ENCODE assay signal across 33 mouse cellular contexts in genomic region chr9:22153810-22154209, GRCm38 (mm10). TPM values are rescaled to one million over a fixed set of nuclear protein-coding genes. Genes with fewer than 3 reads are reported as not detected.
DNase-seq lines count a peak whose midpoint lies in the region; ATAC-seq and TF ChIP-seq lines count a peak whose summit lies in the region.
"Had no signal": no experiment of that assay in that cellular context is flagged by ENCODE, and none has a peak within 500 bp of the region (broad histone marks: within the 10 kb centered on the region; RNA-seq: fewer than 3 reads in every experiment).

No protein-coding gene starts in this region.

- no peak overlapping the region for H3K4me3 ChIP-seq in forebrain, postnatal 0 days (ENCODE audit: low read depth, low read length)
- H3K4me3 ChIP-seq in forebrain, embryonic 11.5 days (ENCODE audit: low read depth, low read length): no peak overlapping the region
- no peak overlapping the region for H3K4me3 ChIP-seq in lung, embryonic 14.5 days (ENCODE audit: low read depth, low read length)
- H3K4me3 ChIP-seq in stomach, postnatal 0 days (ENCODE audit: low read depth, low read length): no peak overlapping the region
- H3K4me3 ChIP-seq: erythroblast, embryonic 14.5 days; forebrain, embryonic 12.5 days; heart, embryonic 10.5 days; heart, embryonic 15.5 days; hindbrain, embryonic 12.5 days; left cerebral cortex, adult 2 months; limb, embryonic 12.5 days; midbrain, embryonic 12.5 days; neural tube, embryonic 15.5 days had no signal

- TF ChIP-seq CTCF in forebrain, postnatal 0 days (IDR thresholded peaks at IDR 0.05; ENCODE audit: low read depth): peak; percentile 19; the same call in 1 of the 2 replicates
- 0 out of 2 replicates have a peak, but pooled peaks have one; percentile 16 for TF ChIP-seq CTCF in lung, embryonic 14.5 days (IDR thresholded peaks at IDR 0.05; ENCODE audit: low read depth)
- peak; percentile 14; the same call in 1 of the 2 replicates for TF ChIP-seq CTCF in stomach, postnatal 0 days (IDR thresholded peaks at IDR 0.05; ENCODE audit: low read depth)

- WGBS in forebrain, postnatal 0 days: 93% methylated on average over 3 of the region's 3 CpGs
- WGBS in forebrain, embryonic 11.5 days: 79% methylated on average over 3 of the region's 3 CpGs
- 87% methylated on average over 3 of the region's 3 CpGs for WGBS in lung, embryonic 14.5 days
- 91% methylated on average over 3 of the region's 3 CpGs for WGBS in stomach, postnatal 0 days

- TF ChIP-seq EP300 in stomach, postnatal 0 days (optimal IDR thresholded peaks at IDR 0.05): no peak

- H3K9me3 ChIP-seq in forebrain, postnatal 0 days (ENCODE audit: low read length): no peaks in the 10 kb centered on the region
- no peaks in the 10 kb centered on the region; the same call in 1 of the 2 replicates for H3K9me3 ChIP-seq in forebrain, embryonic 11.5 days (ENCODE audit: control insufficient read depth, low read length)
- no peaks in the 10 kb centered on the region for H3K9me3 ChIP-seq in lung, embryonic 14.5 days (ENCODE audit: low read depth, low read length)
- H3K9me3 ChIP-seq in stomach, postnatal 0 days (ENCODE audit: control insufficient read depth, low read length): no peaks in the 10 kb centered on the region
- H3K9me3 ChIP-seq: forebrain, embryonic 12.5 days; heart, embryonic 15.5 days; limb, embryonic 12.5 days; midbrain, embryonic 12.5 days; neural tube, embryonic 15.5 days had no signal

- no peak for ATAC-seq in forebrain, postnatal 0 days
- no peak for ATAC-seq in forebrain, embryonic 11.5 days (replicated peaks; ENCODE audit: low FRiP score)
- ATAC-seq in lung, embryonic 14.5 days (ENCODE audit: insufficient read depth): no peak
- ATAC-seq in stomach, postnatal 0 days (ENCODE audit: low FRiP score, low TSS enrichment): no peak

- no peak overlapping the region for H3K4me2 ChIP-seq in forebrain, postnatal 0 days (ENCODE audit: low read depth)
- H3K4me2 ChIP-seq in forebrain, embryonic 11.5 days (ENCODE audit: low read depth, low read length, severe bottlenecking): no peak overlapping the region
- H3K4me2 ChIP-seq in lung, embryonic 14.5 days: no peak overlapping the region
- H3K4me2 ChIP-seq in stomach, postnatal 0 days (replicated peaks; ENCODE audit: low read depth): no peak overlapping the region
- H3K4me2 ChIP-seq: forebrain, embryonic 12.5 days; heart, embryonic 15.5 days; hindbrain, embryonic 12.5 days; limb, embryonic 12.5 days; midbrain, embryonic 12.5 days; neural tube, embryonic 15.5 days had no signal

- H3K36me3 ChIP-seq in forebrain, postnatal 0 days (ENCODE audit: insufficient read depth): no peaks in the 10 kb centered on the region
- H3K36me3 ChIP-seq in forebrain, embryonic 11.5 days (ENCODE audit: control insufficient read depth, insufficient read depth, low read length): no peaks in the 10 kb centered on the region
- peaks cover 10% of the 10 kb centered on the region; the same call in 1 of the 2 replicates for H3K36me3 ChIP-seq in lung, embryonic 14.5 days (ENCODE audit: insufficient read depth)
- no peaks in the 10 kb centered on the region for H3K36me3 ChIP-seq in stomach, postnatal 0 days (ENCODE audit: control insufficient read depth, insufficient read depth, low read length)
- H3K36me3 ChIP-seq: heart, embryonic 15.5 days; neural tube, embryonic 15.5 days had no signal

- DNase-seq in forebrain, postnatal 0 days: no peak
- DNase-seq in forebrain, embryonic 11.5 days (ENCODE audit: low spot score): no peak
- no peak for DNase-seq in lung, embryonic 14.5 days
- DNase-seq in lung, postnatal 14 days: no peak
- DNase-seq in NIH3T3 (ENCODE audit: low read depth): peak; percentile 2
- no peak for DNase-seq in stomach, postnatal 0 days (ENCODE audit: low spot score)
- no peak for DNase-seq in right cerebral cortex, postnatal 4 days
- no peak for DNase-seq in right cerebral cortex, postnatal 10 days (ENCODE audit: low spot score in 2 of 2)
- DNase-seq: adrenal gland, postnatal 14 days; cerebellum, adult 11 months; cerebellum, postnatal 14 days; gastrocnemius, postnatal 14 days; kidney, adult 11 months; kidney, postnatal 14 days; lung, adult 2 months; retina, postnatal 1 day; right cerebral cortex, postnatal 25 days; spleen, adult 18-20 months; thymus, adult 18-20 months; thymus, postnatal 36 days had no signal

- H3K4me1 ChIP-seq in forebrain, postnatal 0 days (ENCODE audit: insufficient read depth): peaks cover 3% of the 10 kb centered on the region; the same call in 1 of the 2 replicates
- peaks cover 2% of the 10 kb centered on the region; the same call in 1 of the 2 replicates for H3K4me1 ChIP-seq in forebrain, embryonic 11.5 days (replicated peaks; ENCODE audit: control insufficient read depth, insufficient read depth, low read length)
- H3K4me1 ChIP-seq in lung, embryonic 14.5 days (ENCODE audit: insufficient read depth): peaks cover 5% of the 10 kb centered on the region; the same call in 1 of the 2 replicates
- H3K4me1 ChIP-seq in stomach, postnatal 0 days (replicated peaks; ENCODE audit: control insufficient read depth, insufficient read depth): 0 out of 2 replicates have a peak, but pooled peaks cover 5% of the 10 kb centered on the region

- no peak overlapping the region for H3K27ac ChIP-seq in forebrain, postnatal 0 days (ENCODE audit: low read depth, low read length)
- no peak overlapping the region for H3K27ac ChIP-seq in forebrain, embryonic 11.5 days (ENCODE audit: low read depth, low read length)
- no peak overlapping the region for H3K27ac ChIP-seq in lung, embryonic 14.5 days (ENCODE audit: low read depth)
- H3K27ac ChIP-seq in stomach, postnatal 0 days (replicated peaks): no peak overlapping the region
- H3K27ac ChIP-seq: forebrain, embryonic 12.5 days; heart, embryonic 10.5 days; heart, embryonic 15.5 days; hindbrain, embryonic 12.5 days; left cerebral cortex, adult 2 months; limb, embryonic 12.5 days; midbrain, embryonic 12.5 days; neural tube, embryonic 15.5 days had no signal

- no peaks in the 10 kb centered on the region for H3K27me3 ChIP-seq in forebrain, postnatal 0 days (ENCODE audit: insufficient read depth, low read length)
- no peaks in the 10 kb centered on the region for H3K27me3 ChIP-seq in forebrain, embryonic 11.5 days (ENCODE audit: control insufficient read depth, insufficient read depth, low read length)
- H3K27me3 ChIP-seq in lung, embryonic 14.5 days (ENCODE audit: insufficient read depth, low read length): no peaks in the 10 kb centered on the region
- H3K27me3 ChIP-seq in stomach, postnatal 0 days (ENCODE audit: control insufficient read depth, insufficient read depth, low read length): no peaks in the 10 kb centered on the region
- H3K27me3 ChIP-seq: heart, embryonic 15.5 days; hindbrain, embryonic 12.5 days; neural tube, embryonic 15.5 days had no signal

- no peak overlapping the region for H3K9ac ChIP-seq in forebrain, postnatal 0 days
- H3K9ac ChIP-seq in forebrain, embryonic 11.5 days (ENCODE audit: low read length): no peak overlapping the region
- no peak overlapping the region for H3K9ac ChIP-seq in lung, embryonic 14.5 days
- no peak overlapping the region for H3K9ac ChIP-seq in stomach, postnatal 0 days (ENCODE audit: low read length)
- H3K9ac ChIP-seq: forebrain, embryonic 12.5 days; heart, embryonic 15.5 days; hindbrain, embryonic 12.5 days; limb, embryonic 12.5 days; midbrain, embryonic 12.5 days; neural tube, embryonic 15.5 days had no signal

RNA-seq across cellular contexts. Expression of gene Pigyl, which starts 2.8 kb away (rescaled TPM):
- 27.8 and 35.2 TPM in 2 replicates for total RNA-seq in forebrain, postnatal 0 days (2014; rRNA removed)
- 112 and 143 TPM in 2 replicates for polyA plus RNA-seq in forebrain, postnatal 0 days (2015; fragmentation: Nextera tagmentation; extraction: Ambion mirVana)
- polyA plus RNA-seq in forebrain, embryonic 11.5 days (2014; fragmentation: Nextera tagmentation; extraction: Ambion mirVana): 59.9 and 62.5 TPM in 2 replicates
- 70.8 and 73.8 TPM in 2 replicates for polyA plus RNA-seq in lung, embryonic 14.5 days (2014; fragmentation: Nextera tagmentation; extraction: Ambion mirVana)
- polyA plus RNA-seq in stomach, postnatal 0 days (2015; fragmentation: Nextera tagmentation; extraction: Ambion mirVana): 99.2 and 106 TPM in 2 replicates

RNA-seq across cellular contexts. Expression of gene Acp5, which starts 18.3 kb away (rescaled TPM):
- total RNA-seq in forebrain, postnatal 0 days (2014; rRNA removed): 3.9 TPM in 1 of 2 replicates, not detected in the other
- 0.41 and 0.88 TPM in 2 replicates for polyA plus RNA-seq in forebrain, postnatal 0 days (2015; fragmentation: Nextera tagmentation; extraction: Ambion mirVana)
- polyA plus RNA-seq in forebrain, embryonic 11.5 days (2014; fragmentation: Nextera tagmentation; extraction: Ambion mirVana): 17.8 and 20.7 TPM in 2 replicates
- 3.6 and 4.2 TPM in 2 replicates for polyA plus RNA-seq in lung, embryonic 14.5 days (2014; fragmentation: Nextera tagmentation; extraction: Ambion mirVana)
- polyA plus RNA-seq in stomach, postnatal 0 days (2015; fragmentation: Nextera tagmentation; extraction: Ambion mirVana): 41.5 and 42.9 TPM in 2 replicates

RNA-seq across cellular contexts. Expression of gene Zfp872, which starts 34.1 kb away (rescaled TPM):
- 0.14 and 0.15 TPM in 2 replicates for total RNA-seq in forebrain, postnatal 0 days (2014; rRNA removed)
- polyA plus RNA-seq in forebrain, postnatal 0 days (2015; fragmentation: Nextera tagmentation; extraction: Ambion mirVana): 0.16 and 0.26 TPM in 2 replicates
- polyA plus RNA-seq in forebrain, embryonic 11.5 days (2014; fragmentation: Nextera tagmentation; extraction: Ambion mirVana): 0.17 and 0.90 TPM in 2 replicates
- polyA plus RNA-seq in lung, embryonic 14.5 days (2014; fragmentation: Nextera tagmentation; extraction: Ambion mirVana): 0.53 and 0.68 TPM in 2 replicates
- 0.47 and 0.61 TPM in 2 replicates for polyA plus RNA-seq in stomach, postnatal 0 days (2015; fragmentation: Nextera tagmentation; extraction: Ambion mirVana)
- total RNA-seq: gastrocnemius, postnatal 14 days; granulocyte monocyte progenitor cell, adult 5-6 weeks; left cerebral cortex, adult 2 months; left cerebral cortex, postnatal 25 days; megakaryocyte progenitor cell, adult 5-6 weeks; monocyte, adult 5-6 weeks had no signal
- polyA plus RNA-seq: erythroblast, embryonic 14.5 days had no signal

RNA-seq across cellular contexts. Expression of gene Elof1, which starts 36.8 kb away (rescaled TPM):
- total RNA-seq in forebrain, postnatal 0 days (2014; rRNA removed): 122 and 137 TPM in 2 replicates
- 165 and 170 TPM in 2 replicates for polyA plus RNA-seq in forebrain, postnatal 0 days (2015; fragmentation: Nextera tagmentation; extraction: Ambion mirVana)
- polyA plus RNA-seq in forebrain, embryonic 11.5 days (2014; fragmentation: Nextera tagmentation; extraction: Ambion mirVana): 205 and 233 TPM in 2 replicates
- polyA plus RNA-seq in lung, embryonic 14.5 days (2014; fragmentation: Nextera tagmentation; extraction: Ambion mirVana): 196 and 212 TPM in 2 replicates
- polyA plus RNA-seq in stomach, postnatal 0 days (2015; fragmentation: Nextera tagmentation; extraction: Ambion mirVana): 119 TPM in 2 replicates

RNA-seq across cellular contexts. Expression of gene Cnn1, which starts 54.8 kb away (rescaled TPM):
- total RNA-seq in forebrain, postnatal 0 days (2014; rRNA removed): 0.24 TPM in 1 of 2 replicates, not detected in the other
- 0.24 and 0.86 TPM in 2 replicates for polyA plus RNA-seq in forebrain, postnatal 0 days (2015; fragmentation: Nextera tagmentation; extraction: Ambion mirVana)
- 1.00 and 1.2 TPM in 2 replicates for polyA plus RNA-seq in forebrain, embryonic 11.5 days (2014; fragmentation: Nextera tagmentation; extraction: Ambion mirVana)
- polyA plus RNA-seq in lung, embryonic 14.5 days (2014; fragmentation: Nextera tagmentation; extraction: Ambion mirVana): 69.1 and 71.2 TPM in 2 replicates
- polyA plus RNA-seq in stomach, postnatal 0 days (2015; fragmentation: Nextera tagmentation; extraction: Ambion mirVana): 851 and 1,082 TPM in 2 replicates
- total RNA-seq: granulocyte monocyte progenitor cell, adult 5-6 weeks; megakaryocyte progenitor cell, adult 5-6 weeks; monocyte, adult 5-6 weeks had no signal
- polyA plus RNA-seq: erythroblast, embryonic 14.5 days had no signal
